Mouse (Mus musculus) ovary, postnatal 36 days (tissue): ENCODE measurements around the gene Dhx8.
A peak's percentile ranks its signal among the peaks of the same experiment; 100 is the strongest.

Experiments used
- DNase-seq: peaks from one replicate; pipeline ENCODE4 v3.0.0; 2022; ENCODE audit warnings: low spot score, mixed read lengths

Dhx8 gene

GRCm38 (mm10) chr11:101756616-101757015, 23.9 kb downstream of the Dhx8 start:
- DNase-seq: no peak

- no peak for DNase-seq
Observed at GRCm38 (mm10) chr11:101757366-101757765, 24.6 kb downstream of the Dhx8 start.

GRCm38 (mm10) chr11:101758431-101758830, 25.7 kb downstream of the Dhx8 start:
- no peak for DNase-seq

- DNase-seq: no peak
Observed at GRCm38 (mm10) chr11:101759530-101759929, 26.8 kb downstream of the Dhx8 start.

DNA sequence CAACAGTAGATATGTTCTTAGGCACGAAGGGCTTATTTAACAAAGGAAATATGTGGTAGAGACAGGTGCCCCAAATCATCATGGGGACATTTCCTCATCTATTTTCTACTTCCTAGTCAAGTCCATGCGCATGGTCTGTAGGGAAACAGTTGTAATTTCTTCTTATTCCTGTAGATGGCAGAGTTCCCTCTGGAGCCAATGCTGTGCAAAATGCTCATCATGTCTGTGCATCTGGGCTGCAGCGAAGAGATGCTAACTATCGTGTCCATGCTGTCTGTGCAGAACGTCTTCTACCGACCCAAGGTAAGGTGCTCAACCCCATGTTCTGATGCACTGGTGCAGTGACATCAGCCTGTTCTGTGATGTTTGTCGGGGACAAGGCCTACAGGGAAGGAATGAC, 31.0 kb downstream of the Dhx8 start:
- no peak for DNase-seq

- DNase-seq: no peak
Observed at GRCm38 (mm10) chr11:101764546-101764945, 31.8 kb downstream of the Dhx8 start.

GRCm38 (mm10) chr11:101767326-101767725, 34.6 kb downstream of the Dhx8 start:
- no peak for DNase-seq

DNA sequence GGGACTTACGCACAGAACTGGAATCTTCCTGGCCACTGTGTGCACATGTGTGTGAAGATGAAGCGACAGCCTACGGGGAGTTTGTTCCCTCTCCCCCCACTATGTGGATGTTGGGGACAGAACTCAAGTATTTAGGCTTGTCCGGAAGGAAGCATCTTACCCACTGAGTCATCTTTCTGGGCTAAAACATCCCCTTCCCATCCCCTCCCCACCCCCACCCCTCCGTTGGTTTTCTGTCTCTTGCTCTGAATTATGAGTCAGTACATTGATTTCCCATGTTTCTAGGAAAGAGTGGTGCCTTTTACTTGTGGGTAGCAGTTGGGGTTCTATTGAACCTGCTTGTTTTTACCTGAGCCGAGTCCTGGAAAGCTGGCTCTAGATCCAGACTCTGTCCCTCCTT, 36.0 kb downstream of the Dhx8 start:
- no peak for DNase-seq

DNA sequence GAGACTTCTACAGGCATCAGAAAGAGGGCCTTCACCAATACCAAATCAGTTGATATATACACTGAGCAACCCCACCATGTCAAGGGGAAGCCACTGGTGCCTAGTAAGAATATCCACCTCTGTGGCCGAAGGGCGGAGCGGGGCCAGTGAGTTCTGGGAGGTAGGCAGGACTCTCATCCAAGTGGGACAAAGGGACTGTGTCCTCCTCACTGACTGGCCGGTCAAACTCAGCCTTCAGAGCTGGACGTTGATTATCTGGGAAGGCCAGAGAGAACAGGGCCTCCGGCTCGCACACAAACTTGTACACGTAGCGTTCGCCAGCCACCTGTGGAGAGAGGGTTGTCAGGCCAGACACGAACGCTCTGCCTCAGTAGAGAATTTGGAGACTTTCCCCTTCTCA, 37.5 kb downstream of the Dhx8 start:
- no peak for DNase-seq

DNA sequence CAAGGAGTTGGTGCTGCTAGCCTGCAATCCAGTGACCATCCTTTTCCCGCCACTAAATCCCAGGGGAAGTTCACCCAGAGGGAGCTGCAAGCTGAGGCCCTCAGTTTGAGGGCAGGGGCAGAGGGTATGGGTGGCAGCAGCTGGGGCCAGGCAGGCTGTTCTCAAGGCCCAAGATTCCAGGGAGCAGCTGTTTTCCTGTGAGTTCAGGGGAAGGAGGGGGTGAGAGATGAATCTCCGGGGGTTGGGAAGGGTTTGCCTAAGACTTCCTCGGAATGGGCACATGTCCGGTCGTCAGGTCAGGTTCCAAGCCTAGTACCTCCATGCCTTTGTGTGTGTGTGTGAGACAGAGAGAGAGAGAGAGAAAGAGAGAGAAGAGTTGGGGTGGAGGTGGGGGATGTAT, 39.3 kb downstream of the Dhx8 start:
- no peak for DNase-seq

DNA sequence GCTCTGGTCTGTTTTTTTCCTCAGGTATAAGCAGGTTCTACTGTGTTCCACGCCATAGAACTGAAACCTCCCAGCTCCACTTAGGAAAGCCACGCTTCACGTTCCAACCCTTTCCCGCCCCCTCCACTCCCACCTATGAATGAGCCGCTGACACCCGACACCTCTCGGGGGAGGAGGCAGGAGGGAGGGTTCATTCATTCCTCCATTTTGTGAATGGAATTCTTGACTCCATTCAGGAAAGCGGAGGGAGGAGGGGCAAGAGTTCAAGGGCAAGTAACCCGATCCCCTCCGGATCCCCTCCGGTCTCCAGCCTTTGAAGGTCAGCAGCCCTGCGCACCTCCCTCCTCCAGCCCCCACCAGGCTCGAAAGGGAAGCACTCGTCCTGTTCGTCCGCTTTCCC, 39.7 kb downstream of the Dhx8 start:
- DNase-seq: peak; percentile 49

DNA sequence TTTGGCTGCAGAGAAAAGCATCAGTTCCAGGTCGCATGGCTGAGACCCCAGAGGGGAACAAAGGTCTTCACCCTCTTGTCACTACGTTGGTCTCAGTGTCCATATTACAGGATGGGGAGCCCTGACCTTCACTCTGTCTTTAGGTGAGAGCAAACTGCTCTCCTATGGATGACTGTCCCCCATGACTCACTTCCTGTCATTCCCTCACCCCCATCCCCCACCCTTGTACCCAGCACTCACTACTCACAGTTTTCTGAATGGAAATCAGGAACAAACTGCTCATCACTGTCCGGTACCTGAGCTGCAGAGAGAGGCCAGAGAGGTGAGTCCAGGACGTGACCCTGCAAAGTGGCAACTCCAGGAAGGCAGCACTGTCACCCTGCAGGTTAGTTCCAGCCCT, 44.1 kb downstream of the Dhx8 start:
- DNase-seq: no peak

DNA sequence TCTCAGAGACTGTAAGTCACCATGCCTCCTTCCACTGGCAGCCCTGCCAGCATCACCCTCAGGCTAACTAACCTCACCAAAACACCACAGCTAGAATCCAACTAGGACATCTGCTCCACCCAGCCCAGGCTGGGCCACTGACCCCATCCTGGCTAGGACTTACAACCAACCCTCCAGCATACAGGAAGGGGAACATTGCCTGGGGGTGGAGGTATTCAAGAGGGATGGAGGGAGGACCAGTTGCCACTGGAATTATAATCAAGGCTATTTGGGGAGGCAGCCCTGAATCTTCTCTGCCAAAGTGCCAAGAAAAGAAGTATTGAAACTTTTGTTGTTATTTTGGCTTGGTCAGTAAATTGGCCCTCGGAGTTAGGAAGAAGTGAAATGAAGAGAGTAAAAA, 50.4 kb downstream of the Dhx8 start:
- no peak for DNase-seq

GRCm38 (mm10) chr11:101783584-101783983, 50.9 kb downstream of the Dhx8 start:
- DNase-seq: no peak

DNA sequence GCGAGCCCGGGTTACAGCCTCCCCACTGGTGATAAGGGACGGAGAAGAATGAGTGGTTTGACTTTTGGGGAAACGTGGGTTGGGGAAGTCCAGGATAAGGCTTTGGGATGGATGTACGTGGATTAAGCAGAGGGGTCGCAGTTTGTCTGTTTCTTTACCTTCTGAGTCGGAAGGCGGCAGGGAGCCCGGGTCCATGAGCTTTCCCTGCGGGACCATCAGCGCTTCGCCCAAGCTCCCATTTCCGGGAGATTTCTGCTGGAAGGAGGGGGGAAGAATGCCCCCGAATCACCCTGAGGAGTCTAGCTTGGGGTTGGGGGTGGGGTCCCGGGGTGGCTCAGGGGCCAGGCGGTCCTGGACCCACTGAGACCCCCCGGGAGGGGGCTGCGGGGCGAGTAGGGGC, 51.4 kb downstream of the Dhx8 start:
- no peak for DNase-seq

DNA sequence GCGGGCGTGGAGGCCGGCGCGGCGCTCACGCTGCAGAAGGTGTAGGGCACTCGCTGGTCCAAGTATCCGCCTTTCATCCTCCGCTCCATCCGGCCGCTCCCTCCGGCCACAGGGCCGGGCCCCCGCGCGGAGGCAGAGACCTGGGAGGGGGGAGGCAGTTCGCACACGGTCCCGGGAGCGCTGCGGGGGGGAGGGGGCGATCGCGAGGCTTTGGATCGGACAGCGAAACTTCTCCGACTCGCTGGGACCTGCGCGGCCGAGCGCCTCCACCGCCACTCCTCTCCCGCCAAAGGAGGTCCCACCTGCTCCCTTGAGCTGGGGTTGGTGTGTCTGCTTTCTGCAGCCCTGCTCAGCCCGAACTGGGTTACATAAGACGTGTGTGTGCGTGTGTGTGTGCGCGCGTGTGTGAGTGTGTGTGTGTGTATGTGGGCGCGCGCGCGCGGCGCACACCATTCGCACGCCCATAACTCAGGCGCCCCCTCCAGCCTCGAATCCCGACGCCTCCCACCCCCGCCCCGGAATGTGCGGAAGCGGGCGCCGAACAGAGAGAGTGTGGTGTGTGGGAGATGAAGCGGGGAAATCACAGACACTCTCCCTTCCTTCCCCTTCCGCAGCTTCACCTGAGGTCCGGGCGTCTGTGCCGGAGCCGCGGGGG, 51.9 kb downstream of the Dhx8 start:
- no peak for DNase-seq

DNA sequence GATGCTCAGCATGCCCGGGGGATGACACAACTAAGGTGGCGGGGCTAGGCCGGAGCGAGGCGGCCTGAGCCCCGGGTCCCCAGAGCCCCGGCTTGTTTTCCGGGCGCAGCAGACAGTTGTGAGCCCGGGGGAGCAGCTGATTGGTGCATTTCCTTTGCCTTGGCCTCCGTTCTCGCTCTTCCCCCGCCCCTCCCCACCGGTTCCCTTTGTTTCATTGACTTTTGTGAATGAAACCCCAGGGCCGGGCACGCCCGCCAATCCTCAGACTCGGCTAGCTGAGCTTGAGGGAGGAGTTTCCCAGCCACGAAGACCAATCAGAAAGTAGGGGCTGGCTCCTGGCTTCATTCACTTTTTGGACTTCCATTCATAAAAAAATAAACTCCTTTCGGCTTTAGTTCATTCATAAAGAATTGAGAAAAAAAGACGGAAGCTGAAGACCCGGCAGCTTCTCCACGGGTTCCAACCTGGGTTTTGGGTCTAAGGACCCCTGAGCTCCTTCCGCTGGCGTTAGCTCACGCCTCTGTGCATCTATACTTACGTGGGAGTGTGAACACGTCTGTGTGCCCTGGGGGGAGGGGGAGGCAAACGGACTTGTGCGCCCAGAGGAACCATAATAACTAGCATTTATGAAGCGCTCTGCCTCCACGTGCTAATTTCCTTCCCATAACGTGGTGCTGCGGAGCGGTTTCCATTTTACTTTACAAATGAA, 52.6 kb downstream of the Dhx8 start, which contains the start of gene Etv4:
Etv4 (minus strand) TSS at position 229 of the 709 bp plus-strand sequence.
- peak; percentile 73 for DNase-seq

DNA sequence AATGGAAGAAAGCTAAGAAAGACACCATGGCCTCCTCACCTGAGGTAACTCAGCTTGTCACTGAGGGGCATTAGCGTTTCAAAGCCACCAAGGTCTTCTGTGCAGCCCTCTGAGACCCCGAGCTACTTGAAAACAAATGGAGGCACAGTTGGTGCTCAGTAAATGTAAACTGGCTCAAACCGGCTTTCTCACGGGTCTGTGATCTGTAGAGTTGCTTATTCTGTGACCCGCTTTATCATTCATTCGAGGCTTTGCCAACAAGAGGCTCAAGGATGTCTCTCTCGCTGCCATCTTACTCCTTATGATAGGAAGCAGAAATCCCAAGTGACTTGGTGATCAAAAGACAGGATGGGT, 53.1 kb downstream of the Dhx8 start:
- DNase-seq: no peak

- DNase-seq: no peak
Observed at GRCm38 (mm10) chr11:101786651-101787050, 53.9 kb downstream of the Dhx8 start.

DNA sequence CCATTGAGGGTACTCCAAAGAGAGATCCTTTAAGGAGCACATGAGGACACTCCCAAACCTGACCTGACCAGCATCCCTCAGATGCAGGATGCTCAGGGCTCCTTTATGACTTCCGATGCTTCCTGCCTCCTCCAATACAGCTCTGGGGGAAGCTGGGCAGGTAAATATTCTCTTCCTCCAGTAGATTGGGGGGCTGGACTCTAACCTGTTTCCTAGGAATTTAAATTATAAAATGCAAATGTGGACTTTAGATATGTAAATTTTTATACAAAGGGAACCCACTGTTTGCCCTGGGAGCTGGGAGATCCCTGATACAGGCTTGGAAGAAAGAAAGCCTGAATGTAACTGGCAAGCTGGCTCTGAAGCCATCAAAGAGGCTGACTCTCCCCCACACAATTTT, 54.7 kb downstream of the Dhx8 start:
- DNase-seq: no peak

GRCm38 (mm10) chr11:101790811-101791526, 58.2 kb downstream of the Dhx8 start:
- DNase-seq: peak; percentile 14

GRCm38 (mm10) chr11:101797355-101797754, 64.6 kb downstream of the Dhx8 start:
- no peak for DNase-seq

GRCm38 (mm10) chr11:101798083-101798482, 65.4 kb downstream of the Dhx8 start:
- no peak for DNase-seq
